Mouse (Mus musculus) heart, adult 2 months (tissue): ENCODE data around the gene Rnf130.

Experiments
- CTCF ChIP-seq: fragments of 200-600 bp; IDR thresholded peaks from 2 replicates; pipeline ENCODE4 v1.8.1; 2022; ENCODE audit warnings: antibody characterized with exemption, mild to moderate bottlenecking, moderate library complexity
- EP300 ChIP-seq: fragments of 200-500 bp; IDR thresholded peaks from 2 replicates; pipeline ENCODE4 v1.6.1; 2011; ENCODE audit warnings: low read depth, low read length, control low read depth; ENCODE audit not compliant: insufficient read depth
- POLR2A ChIP-seq: fragments of 200-500 bp; IDR thresholded peaks from 2 replicates; pipeline ENCODE4 v1.6.1; 2011; ENCODE audit warnings: mild to moderate bottlenecking, low read depth, low read length, control low read depth; ENCODE audit not compliant: insufficient read depth

- no peak for TF ChIP-seq EP300
- no peak for TF ChIP-seq CTCF
- no peak for TF ChIP-seq POLR2A
These were observed 41.1 kb upstream of the Rnf130 start for GRCm38 (mm10) chr11:49983875-49984552.
